Mouse (Mus musculus) urinary bladder, postnatal 36 days (tissue): ENCODE measurements around the gene Gm5617.
"Not testable (repeated sequence)": the region's sequence is repeated elsewhere in the genome, so short reads cannot be mapped to it uniquely, and the experiment has no call there.

Experiments
- DNase-seq, 2 experiments: peaks; one replicate each; pipeline ENCODE4 v3.0.0; 2022; ENCODE audit warnings: low spot score in 2 of 2, mixed read lengths in 1 of 2

The Gm5617 gene

DNA sequence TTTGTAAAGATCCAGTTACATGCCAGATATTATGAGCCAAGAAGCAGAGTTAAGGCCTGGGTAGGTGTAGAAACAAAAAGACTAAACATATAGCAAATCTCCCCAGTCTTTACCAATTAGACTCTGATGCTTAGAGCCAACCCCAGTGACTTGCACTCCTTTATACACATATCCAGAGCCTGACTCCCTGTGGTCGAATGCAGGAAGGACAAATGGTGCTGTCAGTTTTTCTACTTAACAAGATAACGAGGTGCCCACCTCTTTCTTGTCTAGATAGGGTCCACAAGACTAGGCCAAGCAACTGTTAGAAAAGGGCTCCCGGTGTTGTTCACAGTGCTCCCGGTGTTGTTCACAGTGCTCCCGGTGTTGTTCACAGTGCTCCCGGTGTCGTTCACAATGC, 6.0 kb downstream of the Gm5617 start:
- DNase-seq, result no peak

DNA sequence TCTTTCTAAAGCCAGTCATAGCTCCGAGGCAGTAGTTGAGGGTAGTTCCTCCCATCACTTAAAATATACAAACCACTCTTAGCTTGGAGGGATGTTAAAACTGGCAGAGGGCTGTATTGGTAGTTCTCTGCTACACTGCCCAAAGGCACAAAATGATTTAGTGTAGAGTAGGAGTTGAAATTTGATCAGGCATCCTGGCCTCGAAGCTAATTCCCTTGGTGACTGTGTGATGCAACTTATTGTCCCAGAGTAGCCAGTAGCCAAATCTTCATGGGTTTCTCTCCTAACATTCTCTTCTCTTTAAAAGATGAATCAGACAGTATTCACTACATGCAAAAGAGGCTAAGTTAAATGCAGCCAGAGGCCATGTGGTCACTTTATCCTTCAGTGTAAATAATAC, 7.8 kb downstream of the Gm5617 start:
- DNase-seq, result no peak

- no peak for DNase-seq
These were observed 9.6 kb downstream of the Gm5617 start for GRCm38 (mm10) chr9:48504741-48505365.

GRCm38 (mm10) chr9:48510134-48510533, 14.9 kb downstream of the Gm5617 start:
- no peak for DNase-seq

DNA sequence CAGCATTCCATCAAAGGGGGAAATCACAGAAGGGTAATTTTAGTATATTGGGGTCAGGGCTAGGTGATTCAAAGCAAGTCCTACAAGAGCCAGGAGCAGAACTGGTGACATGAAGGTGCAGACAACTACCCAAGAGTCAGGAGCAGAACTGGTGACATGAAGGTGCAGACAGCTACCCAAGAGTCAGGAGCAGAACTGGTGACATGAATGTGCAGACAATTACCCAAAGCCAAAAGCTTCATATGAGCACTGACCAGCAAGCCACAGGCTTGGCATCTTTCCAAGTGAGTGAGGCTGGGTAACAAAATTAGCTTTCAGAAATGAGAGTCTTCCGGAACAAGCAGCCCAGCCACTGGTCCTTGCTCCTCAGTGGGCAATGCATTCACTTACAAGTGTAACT, 20.1 kb downstream of the Gm5617 start:
- DNase-seq, result no peak

DNA sequence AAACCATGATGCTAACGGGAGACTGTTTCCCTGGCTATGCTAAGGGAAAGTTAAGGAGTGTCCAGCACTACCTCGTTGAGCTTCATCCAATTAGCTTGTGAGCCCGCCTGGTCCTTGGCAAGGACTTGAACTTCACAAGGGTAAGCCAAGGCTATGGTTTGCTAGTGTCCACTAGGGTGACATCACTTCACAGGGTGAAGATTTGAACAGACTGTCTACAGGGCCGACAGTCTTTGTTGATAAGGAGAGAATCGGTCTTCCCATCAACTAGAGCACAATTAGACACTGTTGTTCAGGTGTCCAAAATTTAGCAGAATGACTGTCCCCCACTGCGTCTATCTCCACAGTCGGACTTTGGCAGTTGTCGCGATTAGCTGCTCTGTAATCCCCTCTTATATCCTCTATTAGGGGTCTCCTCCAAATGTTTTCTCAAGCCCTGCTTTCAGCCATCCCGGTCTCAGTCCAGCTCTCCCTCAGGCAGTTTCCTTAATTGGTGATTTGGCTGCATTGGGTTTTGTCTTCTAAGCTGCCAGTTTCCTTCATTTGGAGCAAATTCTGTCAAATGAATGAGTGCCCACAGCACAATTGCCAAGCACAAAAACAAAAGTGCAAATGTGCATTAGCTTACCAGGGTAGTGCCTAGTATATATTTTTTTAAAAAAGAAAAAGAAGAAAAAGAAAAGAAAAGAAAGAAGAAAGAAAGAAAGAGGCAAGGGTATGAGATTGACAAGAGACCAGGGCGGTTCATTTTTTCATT, 21.6 kb downstream of the Gm5617 start:
- DNase-seq, result no peak

GRCm38 (mm10) chr9:48517372-48518130, 22.3 kb downstream of the Gm5617 start:
- no peak for DNase-seq

DNA sequence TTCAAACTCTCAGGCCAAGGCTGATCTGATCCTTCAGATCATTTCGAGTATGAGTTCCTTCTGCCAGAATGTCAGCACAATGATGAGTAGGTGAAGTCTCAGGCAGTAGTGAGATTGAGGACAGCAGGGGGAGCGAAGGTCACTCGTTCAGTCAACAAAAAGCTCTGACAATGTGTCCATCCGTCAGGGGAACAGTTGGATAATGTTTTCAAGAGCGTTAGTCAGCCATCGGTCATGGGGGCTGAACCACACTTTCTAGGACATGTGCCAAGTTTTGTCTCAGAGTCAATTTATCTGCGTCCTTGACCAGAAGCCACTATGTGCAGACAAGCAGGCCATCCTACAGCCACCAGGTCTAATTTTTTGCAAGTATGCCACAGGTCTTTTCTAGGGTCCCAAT, 25.2 kb downstream of the Gm5617 start:
- DNase-seq, result not testable (repeated sequence)

DNA sequence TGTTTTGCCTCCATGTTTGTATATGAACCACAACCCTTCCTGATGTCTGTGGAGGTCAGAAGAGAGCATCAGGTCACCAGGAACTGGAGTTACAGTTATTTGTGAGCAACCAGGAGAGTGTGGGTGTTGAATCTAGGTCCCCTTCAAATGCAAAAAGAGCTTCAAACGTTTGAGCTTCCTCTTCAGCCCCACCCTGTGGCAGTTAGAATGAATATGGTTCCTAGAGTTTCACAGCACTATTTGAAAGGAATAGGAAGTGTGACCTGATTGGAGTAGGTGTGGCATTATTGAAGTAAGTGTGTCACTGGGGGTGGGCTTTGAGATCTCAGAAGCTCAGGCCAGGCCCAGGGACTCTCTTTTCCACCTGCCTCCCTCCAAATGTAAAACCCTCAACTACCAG, 30.3 kb downstream of the Gm5617 start:
- DNase-seq, result no peak

GRCm38 (mm10) chr9:48526520-48526919, 31.3 kb downstream of the Gm5617 start:
- no peak for DNase-seq

GRCm38 (mm10) chr9:48531294-48531693, 36.1 kb downstream of the Gm5617 start:
- DNase-seq, result no peak

- no peak for DNase-seq
These were observed 37.0 kb downstream of the Gm5617 start for GRCm38 (mm10) chr9:48532203-48532602.

GRCm38 (mm10) chr9:48532730-48533129, 37.5 kb downstream of the Gm5617 start:
- DNase-seq, result no peak

DNA sequence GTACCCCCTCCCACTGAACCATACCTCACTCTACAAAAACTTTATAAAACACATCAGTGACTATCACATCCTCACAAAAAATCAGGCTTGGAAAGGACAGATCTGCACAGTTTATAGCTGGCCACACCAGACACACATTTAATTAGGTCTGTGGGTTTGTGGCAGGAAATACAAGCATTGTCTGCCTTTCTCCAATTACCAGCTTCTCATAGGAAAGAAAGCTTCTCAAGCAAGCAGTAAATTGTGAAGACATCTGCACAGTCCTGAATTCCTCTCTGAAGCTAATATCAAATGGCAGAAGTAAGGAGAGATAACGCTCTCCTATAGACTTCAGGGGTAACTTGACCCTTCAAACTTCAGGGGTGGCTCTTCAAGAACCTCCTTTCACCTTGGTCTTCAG, 41.2 kb downstream of the Gm5617 start:
- no peak for DNase-seq

GRCm38 (mm10) chr9:48537616-48538015, 42.4 kb downstream of the Gm5617 start:
- DNase-seq, result not testable (repeated sequence)

- no peak for DNase-seq
These were observed 42.9 kb downstream of the Gm5617 start for GRCm38 (mm10) chr9:48538044-48538645.

- DNase-seq, result no peak
These were observed 43.4 kb downstream of the Gm5617 start for GRCm38 (mm10) chr9:48538688-48539087.
